Mouse (Mus musculus) C2C12 (cell line): Measurements from ENCODE around the gene Ssc5d. TPM values are rescaled to one million over a fixed set of nuclear protein-coding genes. Genes with fewer than 3 reads are reported as not detected.

ENCODE experiments used
- H3K27me3 ChIP-seq: one replicate; pipeline ENCODE4 v1.6.1; 2011; ENCODE audit not compliant: control insufficient read depth, insufficient read depth, insufficient read length
- H3K36me3 ChIP-seq: one replicate; pipeline ENCODE4 v1.6.1; 2011; ENCODE audit not compliant: control insufficient read depth, insufficient read depth
- H3K4me3 ChIP-seq: one replicate; pipeline ENCODE4 v1.5.1; 2011; ENCODE audit warnings: mild to moderate bottlenecking, control low read depth; ENCODE audit not compliant: poor library complexity, insufficient read depth, severe bottlenecking
- H3K79me2 ChIP-seq: one replicate; pipeline ENCODE4 v1.6.1; 2011; ENCODE audit not compliant: control insufficient read depth, insufficient read depth
- H3K79me3 ChIP-seq: one replicate; pipeline ENCODE4 v1.6.1; 2011; ENCODE audit warnings: low read depth, control low read depth
- H3ac ChIP-seq: one replicate; pipeline ENCODE3; 2011; ENCODE audit warnings: low read depth; ENCODE audit not compliant: control insufficient read depth, insufficient read length
- CEBPB ChIP-seq: IDR thresholded peaks from one replicate; pipeline ENCODE4 v1.6.1; 2011; ENCODE audit warnings: low read depth, mild to moderate bottlenecking, control low read depth, moderate library complexity
- CTCF ChIP-seq: IDR thresholded peaks from one replicate; pipeline ENCODE4 v1.5.1; 2011; ENCODE audit not compliant: control insufficient read depth, insufficient read depth, insufficient read length
- FOSL1 ChIP-seq: IDR thresholded peaks from one replicate; pipeline ENCODE4 v1.8.0; 2011; ENCODE audit warnings: mild to moderate bottlenecking, low read length; ENCODE audit not compliant: poor library complexity, insufficient read depth, severe bottlenecking
- MAX ChIP-seq: IDR thresholded peaks from one replicate; pipeline ENCODE4 v1.6.1; 2011; ENCODE audit warnings: mild to moderate bottlenecking, control low read depth
- MYOD1 ChIP-seq: IDR thresholded peaks from one replicate; pipeline ENCODE4 v1.6.1; 2011; ENCODE audit warnings: low read depth; ENCODE audit not compliant: control insufficient read depth, insufficient read length
- MYOG ChIP-seq: IDR thresholded peaks from one replicate; pipeline ENCODE4 v1.6.1; 2011; ENCODE audit not compliant: control insufficient read depth, insufficient read length; ENCODE audit errors: extremely low read depth
- USF1 ChIP-seq: IDR thresholded peaks from one replicate; pipeline ENCODE4 v1.6.1; 2011; ENCODE audit warnings: low read depth, mild to moderate bottlenecking, control low read depth, moderate library complexity
- polyA plus RNA-seq: library from polyadenylated mRNA; unstranded; fragments of >200 nt; fragmentation: generic; extraction: Trizol; gene quantifications from one replicate; pipeline ENCODE4 v1.2.1, GENCODE M21; 2012; ENCODE audit warnings: missing spikeins

Ssc5d gene
- polyA plus RNA-seq, 1 experiment = 3.7 TPM

DNA sequence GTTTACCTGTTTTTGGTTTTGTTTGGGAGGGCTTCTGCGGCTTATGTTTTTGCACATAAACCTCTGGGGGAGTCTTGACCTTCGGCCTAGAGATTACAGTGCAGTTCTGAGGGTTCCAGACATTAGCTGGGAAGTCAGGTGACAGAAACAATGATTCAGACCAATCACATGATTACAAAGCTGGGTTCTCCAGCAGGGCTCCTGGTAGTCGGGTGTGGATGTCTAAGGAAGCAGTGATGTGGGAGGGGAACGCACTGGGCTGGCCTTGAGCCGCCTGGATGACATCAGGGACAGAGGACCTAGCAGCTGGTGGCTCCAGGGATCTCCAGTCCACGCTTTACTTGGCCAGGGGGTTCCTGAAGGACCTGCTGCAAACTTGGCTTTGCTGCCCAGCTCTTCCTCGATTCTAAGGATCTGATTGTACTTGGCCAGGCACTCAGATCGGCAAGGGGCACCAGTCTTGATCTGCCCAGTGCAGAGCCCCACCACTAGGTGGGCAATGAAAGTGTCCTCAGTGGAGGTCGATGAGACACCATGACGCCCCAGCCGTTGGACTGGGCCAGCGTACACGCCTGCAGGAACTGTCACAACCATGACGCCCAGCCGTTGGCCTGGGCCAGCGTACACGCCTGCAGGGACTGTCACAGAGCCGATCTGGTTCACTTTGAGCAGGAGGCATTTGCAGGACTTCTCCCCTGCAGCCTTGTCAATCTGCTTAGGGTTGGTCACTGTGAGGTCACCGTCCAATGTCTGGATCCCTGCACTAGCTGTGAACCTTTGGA, 25.2 kb downstream of the Ssc5d start:
- Histone ChIP-seq H3K79me3 (no peaks in the 10 kb centered on the region), H3ac (no peak overlapping the region), H3K27me3 (peaks cover 15% of the 10 kb centered on the region), H3K36me3 (no peaks in the 10 kb centered on the region), H3K79me2 (no peaks in the 10 kb centered on the region), H3K4me3 (no peak overlapping the region)
- TF ChIP-seq CEBPB = no peak
- TF ChIP-seq MYOD1 = no peak
- TF ChIP-seq MYOG = no peak
- TF ChIP-seq CTCF = no peak
- no peak for TF ChIP-seq FOSL1

DNA sequence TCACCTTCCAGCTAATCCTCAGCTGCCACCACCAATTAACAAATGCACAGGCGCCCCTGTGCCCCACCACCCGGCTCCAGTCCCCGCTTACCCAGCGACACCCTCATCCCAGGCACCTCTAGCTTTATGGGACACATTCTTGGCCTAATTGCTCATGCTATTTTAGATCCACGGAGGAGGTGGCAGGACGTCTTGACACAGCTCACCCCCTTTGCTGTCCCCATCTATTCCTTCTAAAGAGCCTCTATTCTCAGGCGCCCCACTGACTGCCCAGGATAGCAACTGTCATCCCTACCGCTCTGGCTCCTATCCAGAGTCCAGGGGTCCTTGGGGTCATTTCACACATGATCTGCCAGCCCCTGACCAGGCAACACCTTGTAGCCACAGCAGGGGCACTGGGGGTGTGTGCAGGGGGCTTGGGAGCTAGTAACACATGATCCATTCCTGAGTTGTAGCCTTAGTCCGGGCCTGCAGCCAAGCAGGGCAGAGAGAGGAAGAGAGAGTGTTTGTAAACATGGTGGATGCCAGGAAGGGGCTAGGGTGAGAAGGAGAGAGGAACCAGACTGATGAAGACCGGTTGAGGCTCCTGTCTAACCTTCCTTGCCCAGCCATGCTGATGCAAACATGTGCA, 28.3 kb downstream of the Ssc5d start:
- H3K4me3 ChIP-seq = no peak overlapping the region
- no peaks in the 10 kb centered on the region for H3K79me2 ChIP-seq
- no peak for TF ChIP-seq MYOG
- TF ChIP-seq CTCF = no peak
- TF ChIP-seq MYOD1 = no peak
- TF ChIP-seq MAX = no peak
- no peak for TF ChIP-seq CEBPB
- no peak for TF ChIP-seq USF1
- no peak for TF ChIP-seq FOSL1
- peaks cover 9% of the 10 kb centered on the region for H3K27me3 ChIP-seq
- no peaks in the 10 kb centered on the region for H3K36me3 ChIP-seq
- no peak overlapping the region for H3ac ChIP-seq
- no peaks in the 10 kb centered on the region for H3K79me3 ChIP-seq

DNA sequence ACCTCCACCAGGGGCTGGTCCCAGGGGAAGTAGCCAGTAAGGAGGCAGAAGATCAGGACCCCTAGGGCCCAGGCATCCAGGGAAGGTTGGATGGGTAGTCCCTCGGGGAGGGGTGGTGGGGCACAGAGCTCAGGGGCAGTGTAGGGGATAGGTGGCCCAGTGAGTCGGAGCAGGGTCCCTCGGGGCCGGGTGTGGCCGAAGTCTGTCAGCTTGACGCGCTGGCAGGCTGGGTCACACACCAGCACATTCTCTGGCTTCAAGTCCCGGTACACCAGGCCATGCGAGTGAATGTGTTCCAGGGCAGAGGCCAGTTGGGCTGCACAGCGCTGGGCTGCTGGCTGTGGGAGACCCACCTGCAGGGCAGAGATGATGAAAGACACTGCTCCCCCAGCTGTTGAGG, 31.8 kb downstream of the Ssc5d start:
- Histone ChIP-seq H3K27me3 (peaks cover 9% of the 10 kb centered on the region), H3K36me3 (no peaks in the 10 kb centered on the region), H3ac (no peak overlapping the region), H3K4me3 (no peak overlapping the region), H3K79me2 (no peaks in the 10 kb centered on the region), H3K79me3 (no peaks in the 10 kb centered on the region)
- TF ChIP-seq CEBPB = no peak

DNA sequence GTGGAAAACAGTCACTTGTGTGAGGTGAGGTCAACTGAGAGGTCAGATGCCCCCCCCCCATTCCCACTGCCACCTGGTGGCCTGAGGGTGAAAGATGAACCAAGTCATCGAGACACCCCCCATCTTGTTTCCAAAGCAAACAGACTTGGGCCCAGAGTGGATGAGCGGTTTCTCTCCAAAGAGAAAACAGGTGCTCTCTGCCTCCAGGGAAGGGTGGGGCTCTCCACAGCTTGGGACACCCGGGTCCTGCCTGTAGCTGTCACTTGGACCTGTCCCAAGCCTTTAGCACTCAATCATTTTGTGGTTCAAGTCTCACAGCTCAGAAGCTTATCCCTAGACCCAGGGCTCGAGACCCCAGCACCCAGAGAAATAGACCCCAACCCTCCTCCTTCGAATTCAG, 37.9 kb downstream of the Ssc5d start:
- no peaks in the 10 kb centered on the region for H3K79me2 ChIP-seq
- TF ChIP-seq CEBPB = no peak
- no peak for TF ChIP-seq CTCF
- TF ChIP-seq MYOD1 = no peak
- TF ChIP-seq MYOG = no peak
- TF ChIP-seq MAX = no peak
- H3K79me3 ChIP-seq = no peaks in the 10 kb centered on the region
- no peaks in the 10 kb centered on the region for H3K36me3 ChIP-seq
- peaks cover 11% of the 10 kb centered on the region for H3K27me3 ChIP-seq
- H3ac ChIP-seq = no peak overlapping the region
- no peak overlapping the region for H3K4me3 ChIP-seq

DNA sequence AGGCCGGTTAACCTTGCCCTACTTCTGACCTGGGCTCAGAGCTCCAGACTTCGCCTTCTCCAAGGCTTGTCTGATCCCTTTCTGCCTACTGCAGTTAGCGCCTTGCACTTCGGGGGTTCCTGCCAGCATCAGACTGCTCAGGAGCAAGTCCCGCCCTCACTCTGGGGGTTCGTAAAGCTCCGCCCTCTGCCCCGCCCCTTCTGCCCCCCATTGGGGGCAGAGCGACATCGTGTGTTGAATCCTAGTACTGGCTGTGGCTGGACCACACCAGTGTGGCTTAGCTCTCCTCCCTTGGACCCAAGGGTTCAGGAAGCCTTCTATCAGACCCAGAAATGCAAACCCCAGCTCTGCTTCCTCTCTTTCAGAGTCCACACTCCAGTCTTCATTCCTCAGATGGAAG, 38.7 kb downstream of the Ssc5d start, which contains the start of gene Sbk2:
TSS of gene Sbk2 (minus strand) at position 135 of the 400 bp plus-strand sequence.
- H3ac ChIP-seq = no peak within 1 kb of the TSS
- peaks cover 11% of the 10 kb centered on the region for H3K27me3 ChIP-seq
- no peaks in the 10 kb centered on the region for H3K79me2 ChIP-seq
- no peak within 1 kb of the TSS for H3K4me3 ChIP-seq
- H3K36me3 ChIP-seq = no peaks in the 10 kb centered on the region
- no peaks in the 10 kb centered on the region for H3K79me3 ChIP-seq
- TF ChIP-seq CEBPB (no peak), MYOG (no peak), FOSL1 (no peak), CTCF (peak; percentile 48), MAX (no peak), USF1 (no peak)

DNA sequence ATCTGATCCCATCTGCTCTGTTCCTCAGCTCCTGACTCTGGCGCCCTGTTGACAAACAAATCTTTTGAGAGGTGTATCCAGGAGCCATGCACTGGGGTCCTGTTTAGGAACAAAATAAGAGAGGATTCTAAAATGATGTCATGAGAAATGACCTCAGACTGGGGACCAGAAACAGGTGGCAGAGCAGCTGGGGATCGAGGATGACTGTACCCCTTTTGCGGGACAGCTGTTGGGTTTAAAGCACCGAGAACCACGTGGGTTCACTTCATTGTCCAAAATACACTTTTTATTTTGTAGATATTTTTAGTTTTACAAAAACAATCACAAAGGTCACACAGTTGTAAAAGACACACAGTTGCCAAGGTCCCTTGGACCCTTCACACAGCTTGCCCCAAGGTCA, 39.4 kb downstream of the Ssc5d start:
- Histone ChIP-seq H3K27me3 (peaks cover 11% of the 10 kb centered on the region), H3K36me3 (no peaks in the 10 kb centered on the region), H3K79me3 (no peaks in the 10 kb centered on the region), H3K4me3 (no peak overlapping the region), H3ac (no peak overlapping the region), H3K79me2 (no peaks in the 10 kb centered on the region)
- TF ChIP-seq MYOD1 = peak; percentile 61
- TF ChIP-seq MAX = no peak
